Mouse (Mus musculus) Patski (cell line): ENCODE measurements around the gene Aoc1. TPM values are rescaled to one million over a fixed set of nuclear protein-coding genes. Genes with fewer than 3 reads are reported as not detected.
"Not testable (repeated sequence)": the region's sequence is repeated elsewhere in the genome, so short reads cannot be mapped to it uniquely, and the experiment has no call there.

ENCODE experiments used
- ATAC-seq: fragments of 100-300 bp; one replicate; pipeline ENCODE4 v1.8.0; 2021
- CTCF ChIA-PET: fragments of 350-600 bp; sonication (Branson Sonifier 250); formaldehyde crosslinking; loops from one replicate; lab custom pipeline; 2022; ENCODE audit warnings: inconsistent platforms; lab: Charles Lee
- POLR2A ChIA-PET: fragments of 350-600 bp; sonication (Branson Sonifier 250); formaldehyde crosslinking; loops from one replicate; lab custom pipeline; 2022; ENCODE audit warnings: antibody characterized with exemption, inconsistent platforms; lab: Charles Lee
- DNase-seq: peaks from one replicate; pipeline ENCODE4 v3.0.0-alpha.2; 2011; ENCODE audit warnings: low read depth, low spot score
- H3K27me3 ChIP-seq: fragments of 371-371 bp; one replicate; pipeline ENCODE4 v1.5.1; 2021
- CTCF ChIP-seq: fragments of 100-300 bp; IDR thresholded peaks from one replicate; pipeline ENCODE4 v1.5.1; 2021
- in situ Hi-C: fragments of 300-500 bp; cut with MboI; formaldehyde crosslinking; loops from 3 replicates; pipeline ENCODE4 v1.11.1; 2018; ENCODE audit warnings: low pct_unique_long_range_greater_than_20kb, mixed read lengths
- polyA plus RNA-seq: library from polyadenylated mRNA; unstranded; gene quantifications from one replicate; pipeline ENCODE4 v1.2.3, GENCODE M21; 2021

Aoc1 gene
- polyA plus RNA-seq, 1 experiment from 2014 or later = 22.4 TPM

DNA sequence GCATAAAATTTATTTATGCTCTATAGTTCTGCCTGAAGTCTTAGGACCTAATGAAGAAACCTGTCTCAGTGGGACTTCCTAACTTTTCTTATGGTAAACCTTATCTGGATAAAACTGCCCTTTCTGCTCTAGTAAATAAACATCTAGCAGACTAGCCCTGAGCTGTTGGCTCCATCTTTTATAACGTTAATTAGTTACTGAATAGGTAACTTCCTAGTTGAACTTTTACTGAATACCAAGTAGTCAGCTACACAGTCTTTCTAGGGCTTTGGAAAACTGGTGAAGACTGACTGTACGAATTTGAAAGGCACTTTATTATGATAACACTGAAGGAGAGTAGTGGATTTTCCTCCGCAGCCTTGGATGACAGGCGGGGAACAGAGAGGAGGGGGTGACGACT is 23.2 kb downstream of the Aoc1 start:
- in situ Hi-C loops = no loop called here
- peak; percentile 54 for ATAC-seq
- DNase-seq = no peak
- CTCF ChIA-PET = interaction anchor here (0.8 to 1.6 kb wide), 8 partner anchors 11 to 62 kb away, joined by 3 to 4 read pairs (median 3); no protein-coding TSS in a partner anchor
- POLR2A ChIA-PET = interaction anchor here (1.0 to 1.9 kb wide), 5 partner anchors 10 to 58 kb away, joined by 3 to 9 read pairs (median 3); no protein-coding TSS in a partner anchor
- H3K27me3 ChIP-seq = no peaks in the 10 kb centered on the region
- no peak for TF ChIP-seq CTCF

DNA sequence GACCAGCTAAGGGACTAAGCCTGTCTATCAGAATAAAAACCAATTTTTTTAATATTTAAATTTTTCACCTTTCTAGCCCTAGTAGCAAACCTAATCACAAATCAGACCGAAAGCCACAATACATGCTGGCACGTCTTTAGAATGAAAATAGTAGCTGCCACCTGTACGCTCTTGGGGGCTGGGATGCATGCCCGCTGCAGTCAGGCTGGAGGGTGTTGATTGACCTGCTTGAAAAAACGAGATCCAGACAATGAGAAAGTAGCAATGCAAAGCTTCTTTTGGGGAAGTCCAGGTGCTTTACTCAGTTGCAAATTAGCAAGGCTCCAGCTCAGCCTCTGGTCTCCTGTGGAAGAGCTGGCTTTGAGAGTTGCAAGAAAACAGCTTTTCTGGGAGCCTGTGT is 24.3 kb downstream of the Aoc1 start:
- ChIA-PET POLR2A (interaction anchor here (1.0 to 1.9 kb wide), 4 partner anchors 9 to 57 kb away, joined by 3 to 9 read pairs (median 4); no protein-coding TSS in a partner anchor), CTCF (interaction anchor here (1.1 to 1.6 kb wide), 2 partner anchors 15 to 57 kb away, joined by 3 to 4 read pairs; no protein-coding TSS in a partner anchor)
- DNase-seq (no peak), ATAC-seq (no peak)
- TF ChIP-seq CTCF = no peak
- in situ Hi-C loops = no loop called here
- no peaks in the 10 kb centered on the region for H3K27me3 ChIP-seq

DNA sequence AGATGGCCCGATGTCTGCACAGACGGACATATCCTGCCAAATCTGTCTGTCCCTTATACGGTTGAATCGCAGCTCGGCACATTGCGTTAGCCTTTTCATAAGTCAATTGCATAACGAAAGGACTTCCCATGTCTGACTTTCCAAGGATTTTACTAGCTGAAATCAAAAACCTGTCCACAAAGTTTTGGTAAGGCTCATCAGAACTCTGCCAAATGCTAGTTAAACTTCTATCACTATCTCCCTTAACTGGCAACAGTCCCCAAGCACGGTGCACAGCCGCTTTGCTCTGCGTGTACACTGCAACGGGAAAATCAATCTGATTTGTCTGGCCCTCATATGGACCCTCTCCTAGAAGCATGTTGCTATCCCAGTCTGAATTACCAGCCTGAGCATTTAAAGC is 28.6 kb downstream of the Aoc1 start:
- ChIA-PET CTCF (interaction anchor here (2.1 kb wide), 1 partner anchor 12 kb away, joined by 5 read pairs; no protein-coding TSS in a partner anchor), POLR2A (interaction anchor here (0.6 kb wide), 1 partner anchor 184 kb away, joined by 3 read pairs; no protein-coding TSS in a partner anchor)
- ATAC-seq, H3K27me3 ChIP-seq, in situ Hi-C loops, DNase-seq: not testable (repeated sequence)

DNA sequence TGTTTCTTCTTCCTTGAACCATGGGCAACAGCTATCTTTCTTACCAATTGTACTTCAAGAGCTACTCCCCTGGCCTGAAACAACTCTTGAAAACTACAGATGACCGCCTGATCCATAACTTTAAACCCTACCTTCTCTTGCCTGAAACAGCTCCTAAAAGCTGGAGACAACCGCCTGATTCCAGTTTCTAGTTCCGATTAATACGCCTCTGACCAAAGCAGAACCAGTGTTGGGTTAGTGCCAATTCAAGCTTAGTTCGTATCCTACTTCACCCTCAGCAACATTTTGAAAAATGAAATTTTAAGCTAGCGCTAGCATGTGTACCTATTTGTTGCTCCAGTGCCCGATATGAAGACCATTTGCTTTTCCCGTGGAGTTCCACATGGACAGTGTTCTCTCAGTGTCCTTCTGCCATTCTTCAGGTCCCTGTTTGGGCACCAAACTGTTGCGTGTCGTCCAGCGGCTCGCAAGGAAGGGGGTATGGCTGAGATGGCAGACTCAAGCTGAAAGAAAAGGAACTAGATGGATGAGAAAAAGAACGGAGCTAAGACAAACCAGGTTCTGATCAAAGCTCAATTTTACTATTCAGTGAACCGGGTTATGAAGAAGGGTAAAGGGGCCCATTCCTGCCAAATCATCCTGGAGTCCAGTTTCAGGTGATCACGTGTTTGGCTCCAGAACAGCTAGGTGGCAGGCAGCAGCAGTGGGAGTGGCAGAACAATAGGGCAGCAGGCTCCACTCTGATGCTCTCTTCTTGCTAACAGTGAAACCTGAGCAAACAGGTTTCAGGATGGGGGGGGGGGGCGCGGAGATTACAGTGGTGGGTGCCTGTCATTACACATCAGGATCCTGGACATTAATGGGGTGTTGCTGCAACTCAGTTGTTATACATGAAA is 30.1 kb downstream of the Aoc1 start:
- TF ChIP-seq CTCF = no peak
- CTCF ChIA-PET = interaction anchor here (1.4 to 2.2 kb wide), 3 partner anchors 9 to 32 kb away, joined by 5 to 6 read pairs (median 5); no protein-coding TSS in a partner anchor

DNA sequence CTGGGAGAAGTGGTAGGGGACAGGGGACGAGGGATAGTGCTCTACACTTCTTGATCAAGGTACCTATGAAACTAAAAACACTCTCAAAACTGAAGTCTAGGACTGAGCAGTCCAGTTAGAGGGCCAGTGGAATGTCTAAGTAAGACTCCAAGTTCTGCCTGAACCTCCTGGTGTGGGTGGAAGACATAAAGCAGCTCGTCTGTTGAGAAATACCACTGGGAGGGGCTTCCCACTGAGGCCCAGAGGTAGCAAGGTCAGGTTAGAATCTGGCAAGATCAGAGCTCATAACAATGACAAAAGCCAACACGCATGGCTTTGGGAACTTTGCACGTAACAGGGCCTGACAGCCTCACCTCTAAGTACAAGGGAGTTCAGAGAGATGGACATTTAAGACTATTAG is 30.7 kb downstream of the Aoc1 start:
- no peaks in the 10 kb centered on the region for H3K27me3 ChIP-seq
- ChIA-PET CTCF (interaction anchor here (2.2 kb wide), 1 partner anchor 9 kb away, joined by 6 read pairs; no protein-coding TSS in a partner anchor), POLR2A (no interaction called here)
- no peak for DNase-seq
- TF ChIP-seq CTCF = no peak
- no peak for ATAC-seq
- in situ Hi-C loops = no loop called here

More for the DNA sequence above, 30.1 kb downstream of the Aoc1 start:
- no peak for DNase-seq
- ATAC-seq = no peak
- in situ Hi-C loops = no loop called here
- no peaks in the 10 kb centered on the region for H3K27me3 ChIP-seq
- POLR2A ChIA-PET = no interaction called here

DNA sequence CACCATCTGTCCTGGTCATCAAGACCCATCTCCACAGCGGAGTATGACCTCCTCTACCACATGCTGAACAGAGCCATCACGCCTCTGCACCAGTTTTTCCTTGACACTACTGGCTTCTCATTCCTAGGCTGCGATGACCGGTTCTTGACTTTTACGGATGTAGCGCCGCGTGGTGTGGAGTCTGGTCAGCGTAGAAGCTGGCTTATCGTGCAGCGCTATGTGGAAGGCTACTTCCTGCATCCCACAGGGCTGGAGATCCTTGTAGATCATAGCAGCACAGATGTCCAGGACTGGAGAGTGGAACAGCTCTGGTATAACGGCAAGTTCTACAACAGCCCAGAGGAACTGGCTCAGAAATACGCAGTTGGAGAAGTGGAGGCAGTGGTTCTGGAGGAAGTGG is 32.9 kb downstream of the Aoc1 start:
- no peak for TF ChIP-seq CTCF
- ATAC-seq (no peak), DNase-seq (no peak)
- ChIA-PET CTCF (interaction anchor here (1.1 kb wide), 1 partner anchor 49 kb away, joined by 3 read pairs; no protein-coding TSS in a partner anchor), POLR2A (interaction anchor here (1.1 kb wide), 1 partner anchor 9 kb away, joined by 3 read pairs; no protein-coding TSS in a partner anchor)
- in situ Hi-C loops = loop anchor here (5.0 kb wide), 1 partner anchor 38 kb away; no protein-coding TSS in a partner anchor
- no peaks in the 10 kb centered on the region for H3K27me3 ChIP-seq

DNA sequence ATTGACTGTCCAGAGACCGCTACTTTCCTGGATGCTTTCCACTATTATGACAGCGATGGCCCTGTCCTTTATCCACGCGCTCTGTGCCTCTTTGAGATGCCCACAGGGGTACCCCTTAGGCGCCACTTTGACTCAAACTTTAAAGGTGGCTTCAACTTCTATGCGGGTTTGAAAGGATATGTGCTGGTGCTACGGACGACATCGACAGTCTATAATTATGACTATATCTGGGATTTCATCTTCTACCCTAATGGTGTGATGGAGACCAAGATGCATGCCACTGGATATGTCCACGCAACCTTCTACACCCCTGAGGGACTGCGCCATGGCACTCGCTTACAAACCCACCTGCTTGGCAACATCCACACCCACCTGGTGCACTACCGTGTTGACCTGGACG is 33.7 kb downstream of the Aoc1 start:
- no peak for TF ChIP-seq CTCF
- ATAC-seq = no peak
- no peaks in the 10 kb centered on the region for H3K27me3 ChIP-seq
- CTCF ChIA-PET = no interaction called here
- POLR2A ChIA-PET = interaction anchor here (1.1 kb wide), 1 partner anchor 10 kb away, joined by 3 read pairs; no protein-coding TSS in a partner anchor
- DNase-seq = no peak
- in situ Hi-C loops = loop anchor here (5.0 kb wide), 1 partner anchor 39 kb away; no protein-coding TSS in a partner anchor

DNA sequence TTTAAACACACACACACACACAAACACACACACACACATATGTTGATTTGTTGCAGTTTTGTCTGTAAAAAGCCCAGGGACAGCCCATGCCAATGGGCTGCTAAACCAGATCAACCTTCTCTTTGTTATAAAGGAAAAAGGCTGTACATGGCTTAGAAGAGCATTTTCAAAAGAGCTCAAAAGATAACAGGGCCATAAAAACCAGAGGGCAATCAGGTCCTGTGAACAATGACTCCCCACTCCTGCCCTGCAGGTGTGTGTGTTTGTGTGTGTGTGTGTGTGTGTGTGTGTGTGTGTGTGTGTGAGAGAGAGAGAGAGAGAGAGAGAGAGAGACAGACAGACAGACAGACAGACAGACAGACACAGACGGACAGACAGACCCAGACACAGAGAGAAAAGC is 36.5 kb downstream of the Aoc1 start:
- POLR2A ChIA-PET = no interaction called here
- ATAC-seq = no peak
- no peak for DNase-seq
- no peaks in the 10 kb centered on the region for H3K27me3 ChIP-seq
- in situ Hi-C loops = loop anchor here (5.0 kb wide), 1 partner anchor 42 kb away; no protein-coding TSS in a partner anchor
- CTCF ChIA-PET = interaction anchor here (1.6 kb wide), 1 partner anchor 29 kb away, joined by 3 read pairs; no protein-coding TSS in a partner anchor
- TF ChIP-seq CTCF = no peak

DNA sequence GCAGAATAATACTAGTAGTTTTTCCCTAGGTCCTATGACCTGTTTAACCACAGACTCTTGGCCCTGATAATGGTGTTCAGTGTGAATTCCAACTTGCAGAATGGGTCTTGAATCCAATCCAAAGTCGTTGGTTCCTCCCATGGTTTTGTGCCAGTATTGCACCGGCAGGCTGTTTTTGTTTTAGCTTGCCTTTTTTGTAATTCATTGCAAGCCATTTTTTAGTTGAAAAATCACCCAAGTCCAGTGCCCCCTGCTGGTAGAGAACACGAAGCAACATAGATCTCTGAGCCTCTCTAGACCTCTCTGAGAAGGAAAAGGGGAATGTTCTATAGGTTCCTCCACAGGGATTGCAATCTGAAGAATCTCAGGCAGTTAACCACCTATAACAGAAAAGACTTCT is 39.3 kb downstream of the Aoc1 start:
- CTCF ChIA-PET = interaction anchor here (0.9 to 1.7 kb wide), 6 partner anchors 9 to 52 kb away, joined by 3 to 6 read pairs (median 4); no protein-coding TSS in a partner anchor
- no peak for DNase-seq

DNA sequence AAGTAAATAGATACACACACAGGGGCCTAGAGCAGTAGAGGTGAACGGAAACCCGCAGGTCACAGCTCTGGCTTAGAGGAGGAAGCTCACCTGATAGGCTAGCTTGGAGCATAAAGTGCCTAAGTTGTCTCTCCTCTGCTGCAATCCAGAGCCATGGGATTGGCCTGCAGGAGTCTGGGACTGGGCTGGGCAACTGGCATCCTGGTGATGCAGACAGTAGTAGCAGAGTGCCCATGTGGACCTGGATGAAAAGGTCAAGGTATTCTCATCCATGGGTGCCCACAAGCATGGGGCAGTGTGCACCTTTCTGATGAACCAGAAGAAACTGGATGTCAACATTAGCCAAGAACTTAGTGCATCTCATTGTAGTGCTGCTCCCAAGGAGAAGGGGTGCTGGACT is 40.9 kb downstream of the Aoc1 start:
- no peak for TF ChIP-seq CTCF
- ChIA-PET CTCF (interaction anchor here (0.8 to 1.6 kb wide), 2 partner anchors 12 to 52 kb away, joined by 4 to 5 read pairs; no protein-coding TSS in a partner anchor), POLR2A (no interaction called here)
- in situ Hi-C loops = no loop called here
- DNase-seq (no peak), ATAC-seq (no peak)
- H3K27me3 ChIP-seq = no peaks in the 10 kb centered on the region

More for the DNA sequence above, 39.3 kb downstream of the Aoc1 start:
- POLR2A ChIA-PET = no interaction called here
- TF ChIP-seq CTCF = no peak
- no peak for ATAC-seq
- in situ Hi-C loops = no loop called here
- H3K27me3 ChIP-seq = no peaks in the 10 kb centered on the region
